Mouse (Mus musculus) myocyte (in vitro differentiated cells): ENCODE measurements around the gene 1700001P01Rik.

Source experiments
- CEBPB ChIP-seq: IDR thresholded peaks from 2 replicates; pipeline ENCODE4 v1.6.1; 2011; ENCODE audit warnings: mild to moderate bottlenecking, moderate library complexity; ENCODE audit not compliant: poor library complexity, insufficient read depth, severe bottlenecking
- MAX ChIP-seq: IDR thresholded peaks from one replicate; pipeline ENCODE4 v1.6.1; 2011; ENCODE audit warnings: low read depth, mild to moderate bottlenecking, control low read depth
- MYOG ChIP-seq, 3 experiments: IDR thresholded peaks; one replicate each; pipeline ENCODE4 v1.6.1; 2011; ENCODE audit warnings: control low read depth in 2 of 3, low read depth in 2 of 3, mild to moderate bottlenecking in 2 of 3; ENCODE audit not compliant: insufficient read length in 2 of 3, control insufficient read depth in 1 of 3, insufficient read depth in 1 of 3
- POLR2A ChIP-seq: IDR thresholded peaks from one replicate; pipeline ENCODE4 v1.6.1; 2011; ENCODE audit warnings: low read depth, mild to moderate bottlenecking, control low read depth, moderate library complexity; ENCODE audit not compliant: insufficient read length
- POLR2AphosphoS2 ChIP-seq: IDR thresholded peaks from one replicate; pipeline ENCODE4 v1.6.1; 2011; ENCODE audit warnings: low read depth, control low read depth; ENCODE audit not compliant: insufficient read length
- TCF12 ChIP-seq: IDR thresholded peaks from one replicate; pipeline ENCODE4 v1.6.1; 2011; ENCODE audit warnings: mild to moderate bottlenecking, control low read depth; ENCODE audit not compliant: poor library complexity, insufficient read depth, severe bottlenecking
- USF1 ChIP-seq: IDR thresholded peaks from one replicate; pipeline ENCODE4 v1.6.1; 2011; ENCODE audit warnings: low read depth, mild to moderate bottlenecking, control low read depth, moderate library complexity

GRCm38 (mm10) chr11:97781478-97781831 lies 5.7 kb upstream of the 1700001P01Rik start:
- TF ChIP-seq MAX (no peak), POLR2A (no peak), USF1 (no peak), POLR2AphosphoS2 (no peak), CEBPB (no peak), MYOG (IDR thresholded peaks at IDR 0.05; ENCODE audit: control insufficient read depth in 1 of 3, insufficient read depth in 1 of 3, insufficient read length in 2 of 3, low read depth in 2 of 3) (no peak), TCF12 (no peak)
